Mouse (Mus musculus) urinary bladder, postnatal 10 days (tissue): ENCODE measurements around the gene Klk1b5.
"Not testable (repeated sequence)": the region's sequence is repeated elsewhere in the genome, so short reads cannot be mapped to it uniquely, and the experiment has no call there.

Experiments
- DNase-seq: peaks from one replicate; pipeline ENCODE4 v3.0.0; 2022; ENCODE audit warnings: low spot score

Gene Klk1b5

DNA sequence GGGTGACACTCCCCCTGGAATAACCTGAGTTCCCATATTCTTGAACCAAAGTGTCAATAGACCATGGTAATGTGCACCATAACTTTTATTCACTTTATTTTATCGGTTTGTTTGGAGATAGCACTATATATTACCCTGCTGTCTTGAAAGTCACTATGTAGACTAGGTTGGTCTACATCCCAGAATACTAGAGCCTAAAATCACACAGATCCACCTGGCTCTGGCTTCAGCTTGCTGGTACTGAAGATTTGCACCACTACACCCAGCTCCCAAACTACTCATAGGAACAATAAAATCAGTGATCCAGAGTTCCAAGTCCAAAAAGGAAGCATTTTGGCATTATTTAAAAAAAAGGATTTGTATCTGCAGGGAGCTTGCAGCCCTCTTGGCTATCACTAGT is at the start of gene Klk1b5:
Klk1b5 (plus strand) TSS at position 301 of the 400 bp plus-strand sequence.
- no peak for DNase-seq

DNA sequence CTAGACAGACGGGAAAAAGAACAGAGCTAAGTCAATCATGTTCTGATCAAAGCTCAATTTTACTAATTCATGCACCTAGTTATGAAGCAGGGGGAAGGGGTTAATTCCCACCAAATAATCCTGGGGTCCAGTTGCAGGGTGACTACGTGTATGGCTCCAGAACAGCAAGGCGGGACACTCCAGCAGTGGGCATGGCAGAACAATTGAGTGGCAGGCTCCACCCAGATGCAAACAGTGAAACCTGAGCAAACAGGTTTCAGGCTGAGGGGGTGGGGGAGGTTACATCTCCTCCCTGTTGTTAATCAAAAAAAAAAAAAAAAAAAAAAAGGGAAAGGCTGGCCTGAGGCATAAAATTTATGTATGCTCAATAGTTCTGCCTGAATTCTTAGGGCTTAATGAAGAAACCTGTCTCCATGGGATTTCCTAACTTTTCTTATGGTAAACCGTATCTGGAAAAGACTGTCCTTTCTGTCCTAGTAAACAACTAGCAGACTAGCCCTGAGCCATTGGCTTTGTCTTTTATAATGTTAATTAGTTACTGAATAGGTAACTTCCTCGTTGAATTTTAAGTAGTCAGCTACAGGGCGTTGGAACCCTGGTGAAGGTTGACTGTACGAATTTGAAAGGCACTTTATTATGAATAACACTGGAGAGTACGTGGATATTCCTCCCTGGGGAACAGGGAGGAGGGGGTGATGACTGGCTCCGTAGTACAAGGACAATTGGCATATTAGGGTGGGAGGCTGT is 36.3 kb upstream of the Klk1b5 start:
- no peak for DNase-seq

DNA sequence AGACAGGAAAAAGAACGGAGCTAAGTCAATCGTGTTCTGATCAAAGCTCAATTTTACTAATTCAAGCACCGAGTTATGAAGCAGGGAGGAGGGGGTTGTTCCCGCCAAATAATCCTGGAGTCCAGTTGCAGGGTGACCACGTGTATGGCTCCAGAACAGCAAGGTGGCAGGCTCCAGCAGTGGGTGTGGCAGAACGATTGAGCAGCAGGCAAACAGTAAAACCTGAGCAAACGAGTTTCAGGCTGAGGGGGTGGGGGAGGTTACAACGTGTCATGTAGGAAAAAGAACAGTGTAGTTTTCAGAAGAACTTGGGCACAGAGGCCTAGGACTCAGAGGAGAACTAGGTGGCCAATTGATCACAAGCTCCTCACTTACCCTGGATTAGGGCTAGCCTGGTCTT is 29.2 kb upstream of the Klk1b5 start:
- DNase-seq, result not testable (repeated sequence)

DNA sequence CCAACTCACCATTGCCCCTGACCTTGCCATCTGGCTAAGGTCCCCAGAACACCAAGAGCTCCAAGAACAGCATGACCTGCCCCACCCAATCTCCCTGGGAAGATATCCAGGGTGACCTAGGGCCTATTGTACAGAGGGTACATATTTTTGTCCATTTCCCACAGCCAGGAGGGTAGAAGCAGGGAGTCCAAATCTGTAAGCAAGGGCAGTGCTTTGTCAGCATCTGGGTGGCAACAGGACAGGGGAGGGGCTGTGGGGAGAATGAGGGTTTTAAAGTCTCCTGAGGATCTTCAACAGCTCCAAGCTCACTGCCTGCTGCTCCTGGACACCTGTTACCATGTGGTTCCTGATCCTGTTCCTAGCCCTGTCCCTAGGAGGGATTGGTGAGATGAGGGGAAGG is 27.8 kb upstream of the Klk1b5 start, which contains the start of gene Klk1b24:
Klk1b24 (plus strand) TSS at position 301 of the 400 bp plus-strand sequence.
- DNase-seq, result not testable (repeated sequence)

DNA sequence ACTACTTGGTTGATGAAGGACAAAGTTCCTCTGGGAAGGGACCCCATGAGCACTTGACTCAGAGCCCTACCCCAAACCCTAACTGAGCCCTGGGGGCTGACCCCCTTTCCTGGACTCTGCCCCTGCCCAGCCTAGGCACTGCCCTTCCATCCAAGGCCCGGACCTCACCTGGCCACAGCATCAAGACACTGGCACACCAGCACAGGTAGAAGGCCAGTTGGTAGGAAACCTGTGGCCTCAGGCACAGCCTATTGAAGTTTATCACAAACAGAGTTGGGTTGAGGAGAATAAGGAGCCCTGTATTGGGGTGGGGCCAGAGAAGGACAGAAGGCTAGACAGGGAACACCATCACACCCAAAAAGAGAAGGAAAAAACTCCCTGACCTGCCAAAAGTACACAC is 22.3 kb upstream of the Klk1b5 start:
- not testable (repeated sequence) for DNase-seq

DNA sequence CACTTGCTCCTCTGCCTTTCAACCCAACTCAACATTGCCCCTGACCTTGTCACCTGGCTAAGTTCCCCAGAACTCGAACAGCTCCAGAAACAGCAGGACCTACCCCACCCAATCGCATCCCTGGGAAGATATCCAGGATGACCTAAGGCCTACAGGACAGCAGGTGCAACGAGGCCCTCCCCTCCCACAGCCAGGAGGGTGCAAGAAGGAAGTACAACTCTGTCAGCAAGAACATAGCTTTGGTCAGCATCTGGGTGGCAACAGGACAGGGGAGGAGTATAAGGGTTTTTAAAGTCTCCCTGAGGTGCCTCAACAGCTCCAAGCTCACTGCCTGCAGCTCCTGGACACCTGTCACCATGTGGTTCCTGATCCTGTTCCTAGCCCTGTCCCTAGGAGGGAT is 17.9 kb upstream of the Klk1b5 start, which contains the start of gene Klk1b3:
Klk1b3 (plus strand) TSS at position 301 of the 400 bp plus-strand sequence.
- no peak for DNase-seq

DNA sequence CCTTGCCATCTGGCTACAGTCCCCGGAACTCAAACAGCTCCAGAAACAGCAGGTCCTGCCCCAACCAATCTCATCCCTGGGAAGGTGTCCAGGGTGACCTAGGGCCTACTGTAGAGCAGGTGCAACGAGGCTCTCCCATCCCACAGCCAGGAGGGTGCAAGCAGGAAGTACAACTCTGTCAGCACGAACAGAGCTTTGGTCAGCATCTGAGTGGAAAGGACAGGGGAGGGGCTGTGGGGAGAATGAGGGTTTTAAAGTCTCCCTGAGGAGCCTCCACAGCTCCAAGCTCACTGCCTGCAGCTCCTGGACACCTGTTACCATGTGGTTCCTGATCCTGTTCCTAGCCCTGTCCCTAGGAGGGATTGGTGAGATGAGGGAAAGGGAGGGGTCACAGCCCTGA is 8.6 kb upstream of the Klk1b5 start, which contains the start of gene Klk1b4:
Klk1b4 (plus strand) TSS at position 301 of the 400 bp plus-strand sequence.
- DNase-seq, result not testable (repeated sequence)

DNA sequence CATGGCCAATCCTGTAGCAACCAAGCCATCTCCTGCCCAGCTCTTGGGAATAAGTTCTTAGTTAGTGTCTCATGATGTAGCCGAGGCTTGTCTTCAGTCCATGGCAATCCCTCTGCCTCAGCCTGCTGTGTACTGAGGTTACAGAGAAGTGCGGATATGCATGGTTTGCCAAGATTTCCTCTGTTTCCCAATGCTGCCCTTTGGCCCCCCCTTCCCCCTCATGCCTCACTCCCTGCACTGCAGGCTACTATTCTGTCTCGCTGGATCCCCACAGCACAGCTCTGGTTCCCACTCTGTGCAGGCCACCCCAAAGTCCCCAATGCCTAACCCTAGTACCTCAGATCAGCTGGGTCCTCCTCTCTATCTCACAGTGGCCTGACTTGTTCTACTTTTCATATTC is 7.4 kb upstream of the Klk1b5 start:
- no peak for DNase-seq

DNA sequence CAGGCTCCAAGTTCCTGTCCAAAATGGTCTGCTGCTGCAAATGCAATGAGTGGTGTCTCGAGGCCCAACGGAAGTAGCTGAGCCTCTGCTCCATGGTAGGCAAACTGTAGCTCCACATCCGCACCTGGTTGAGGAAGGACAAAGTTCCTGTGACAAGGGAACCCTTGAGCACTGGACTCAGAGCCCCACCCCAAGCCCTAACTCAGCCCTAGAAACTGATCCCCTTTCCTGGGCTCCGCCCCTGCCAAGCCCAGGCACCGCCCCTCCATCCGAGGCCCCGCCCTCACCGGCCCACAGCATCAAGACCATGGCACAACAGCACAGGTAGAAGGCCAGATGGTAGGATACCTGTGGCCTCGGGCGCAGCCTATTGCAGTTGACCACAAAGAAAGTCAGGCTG is 5.9 kb downstream of the Klk1b5 start:
- not testable (repeated sequence) for DNase-seq

DNA sequence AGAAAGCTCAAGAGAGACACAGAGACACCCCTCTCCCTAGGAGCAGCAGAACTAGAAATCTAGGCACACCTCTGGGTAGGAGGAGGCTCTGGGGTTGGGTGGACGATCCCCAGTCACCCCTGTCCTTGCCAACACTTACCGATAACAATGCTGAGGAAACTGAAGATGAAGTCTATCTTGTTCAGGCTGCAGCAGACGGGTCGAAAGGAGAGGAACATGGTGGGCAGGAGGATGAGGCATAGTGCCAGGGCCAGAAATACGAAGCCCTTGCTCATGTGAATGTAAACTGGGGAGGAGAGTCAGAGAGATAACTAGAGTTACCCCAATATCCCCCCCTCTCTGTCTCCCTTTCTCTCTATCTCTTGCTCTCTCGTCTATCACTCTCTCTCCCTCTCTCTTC is 6.6 kb downstream of the Klk1b5 start:
- not testable (repeated sequence) for DNase-seq

DNA sequence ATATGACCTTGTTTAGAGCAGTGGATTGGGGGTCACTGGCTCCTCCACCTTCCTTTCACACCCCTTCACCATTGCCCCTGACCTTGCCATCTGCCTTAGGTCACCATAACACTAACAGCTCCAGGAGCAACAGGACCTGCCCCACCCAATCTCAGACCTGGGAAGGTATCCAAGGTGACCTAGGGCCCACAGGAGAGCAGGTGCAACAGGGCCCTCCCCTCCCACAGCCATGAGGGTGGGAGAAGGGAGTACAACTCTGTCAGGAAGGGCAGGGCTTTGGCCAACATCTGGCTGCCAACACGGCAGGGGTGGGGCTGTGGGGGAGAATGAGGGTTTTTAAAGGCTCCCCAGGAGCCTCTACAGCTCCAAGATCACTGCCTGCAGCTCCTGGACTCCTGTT is 9.3 kb downstream of the Klk1b5 start, which contains the start of gene Klk1:
Klk1 (plus strand) TSS at position 285 of the 400 bp plus-strand sequence.
- DNase-seq, result no peak

DNA sequence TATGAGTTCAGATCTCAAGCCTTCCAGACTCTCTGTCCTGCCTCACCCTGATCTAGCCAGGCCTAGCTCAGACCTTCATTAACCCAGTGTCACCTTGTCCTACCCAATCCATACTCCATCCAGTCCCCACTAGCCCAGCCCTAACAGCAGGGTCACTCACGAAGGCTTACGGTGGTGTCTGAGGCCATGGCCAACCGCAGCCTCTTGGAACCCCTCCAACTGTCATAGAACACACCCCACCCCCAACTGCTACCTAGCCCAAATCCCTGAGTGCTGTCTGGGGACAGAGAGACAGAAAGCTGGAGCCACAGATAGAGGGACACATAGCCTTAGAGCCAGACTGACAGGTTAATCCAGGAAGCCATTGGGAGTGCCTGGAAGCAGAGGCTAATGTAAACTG is 20.2 kb downstream of the Klk1b5 start, which contains the start of gene Gm36864:
Gm36864 (plus strand) TSS at position 269 of the 400 bp plus-strand sequence.
- DNase-seq, result no peak

DNA sequence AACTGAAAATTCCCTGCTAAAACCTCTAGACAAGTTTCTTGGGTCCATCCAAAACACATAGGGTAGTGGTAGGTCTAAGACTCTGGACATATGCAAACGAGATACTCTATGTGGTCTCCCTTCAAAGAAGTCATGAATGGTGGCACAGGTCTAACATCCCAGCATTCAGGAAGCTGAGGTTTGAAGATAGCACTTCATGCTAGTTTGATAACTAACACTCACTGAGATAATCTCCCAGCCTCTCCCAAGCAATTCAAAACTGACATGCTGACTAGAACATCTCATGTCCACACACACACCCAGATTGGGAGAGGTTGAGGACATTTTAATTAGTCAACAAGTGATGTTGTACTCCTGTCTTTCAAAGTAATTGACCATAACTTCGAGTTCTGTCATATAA is 24.2 kb downstream of the Klk1b5 start:
- DNase-seq, result no peak

DNA sequence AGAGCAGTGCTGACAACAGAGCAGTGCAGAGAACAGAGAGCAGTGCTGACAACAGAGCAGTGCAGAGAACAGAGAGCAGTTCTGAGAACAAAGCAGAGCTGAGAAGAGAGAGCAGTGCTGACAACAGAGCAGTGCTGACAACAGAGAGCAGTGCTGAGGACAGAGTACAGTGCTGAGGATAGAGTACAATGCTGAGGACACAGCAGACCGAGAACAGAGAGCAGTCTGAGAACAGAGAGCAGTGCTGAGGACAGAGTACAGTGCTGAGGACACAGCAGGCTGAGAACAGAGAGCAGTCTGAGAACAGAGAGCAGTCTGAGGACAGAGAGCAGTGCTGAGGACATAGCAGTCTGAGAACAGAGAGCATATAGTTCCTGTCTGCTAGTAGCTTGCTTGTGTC is 25.0 kb downstream of the Klk1b5 start:
- DNase-seq, result no peak

DNA sequence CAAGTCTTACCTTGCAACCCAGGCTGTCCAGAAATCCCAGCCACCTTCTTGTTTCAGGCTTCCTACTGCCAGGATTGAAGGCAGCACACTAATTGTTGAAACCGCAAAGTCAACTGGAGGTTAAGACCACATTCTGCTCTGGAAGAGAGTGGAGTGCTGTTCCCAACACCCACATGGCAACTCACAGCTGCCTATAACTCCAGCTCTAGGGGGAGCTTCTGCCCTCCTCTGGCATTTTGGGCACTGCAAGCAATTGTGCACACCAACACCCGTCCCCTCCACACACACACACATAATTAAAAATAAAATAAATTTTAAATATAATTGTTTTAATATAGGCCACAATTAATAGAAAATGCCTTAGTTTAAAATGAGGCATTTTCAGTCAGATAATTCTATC is 25.4 kb downstream of the Klk1b5 start:
- no peak for DNase-seq

DNA sequence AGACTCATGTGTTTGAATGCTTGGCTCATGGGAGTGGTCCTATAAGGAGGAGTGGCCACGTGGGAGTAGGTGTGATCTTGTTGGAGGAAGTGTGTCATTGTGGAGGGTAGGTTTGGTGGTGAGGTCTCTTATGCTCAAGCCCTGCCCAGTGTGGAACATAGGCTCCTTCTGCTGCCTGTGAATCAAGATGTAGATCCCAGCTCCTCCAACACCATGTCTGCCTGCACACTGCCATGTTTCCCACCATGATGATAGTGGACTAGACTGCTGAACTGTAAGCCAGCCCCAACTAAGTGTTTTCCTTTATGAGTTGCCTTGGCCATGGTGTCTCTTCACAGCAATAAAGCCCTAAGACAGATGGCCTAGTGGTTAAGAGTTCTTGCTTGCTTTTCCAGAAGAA is 28.3 kb downstream of the Klk1b5 start:
- DNase-seq, result no peak

DNA sequence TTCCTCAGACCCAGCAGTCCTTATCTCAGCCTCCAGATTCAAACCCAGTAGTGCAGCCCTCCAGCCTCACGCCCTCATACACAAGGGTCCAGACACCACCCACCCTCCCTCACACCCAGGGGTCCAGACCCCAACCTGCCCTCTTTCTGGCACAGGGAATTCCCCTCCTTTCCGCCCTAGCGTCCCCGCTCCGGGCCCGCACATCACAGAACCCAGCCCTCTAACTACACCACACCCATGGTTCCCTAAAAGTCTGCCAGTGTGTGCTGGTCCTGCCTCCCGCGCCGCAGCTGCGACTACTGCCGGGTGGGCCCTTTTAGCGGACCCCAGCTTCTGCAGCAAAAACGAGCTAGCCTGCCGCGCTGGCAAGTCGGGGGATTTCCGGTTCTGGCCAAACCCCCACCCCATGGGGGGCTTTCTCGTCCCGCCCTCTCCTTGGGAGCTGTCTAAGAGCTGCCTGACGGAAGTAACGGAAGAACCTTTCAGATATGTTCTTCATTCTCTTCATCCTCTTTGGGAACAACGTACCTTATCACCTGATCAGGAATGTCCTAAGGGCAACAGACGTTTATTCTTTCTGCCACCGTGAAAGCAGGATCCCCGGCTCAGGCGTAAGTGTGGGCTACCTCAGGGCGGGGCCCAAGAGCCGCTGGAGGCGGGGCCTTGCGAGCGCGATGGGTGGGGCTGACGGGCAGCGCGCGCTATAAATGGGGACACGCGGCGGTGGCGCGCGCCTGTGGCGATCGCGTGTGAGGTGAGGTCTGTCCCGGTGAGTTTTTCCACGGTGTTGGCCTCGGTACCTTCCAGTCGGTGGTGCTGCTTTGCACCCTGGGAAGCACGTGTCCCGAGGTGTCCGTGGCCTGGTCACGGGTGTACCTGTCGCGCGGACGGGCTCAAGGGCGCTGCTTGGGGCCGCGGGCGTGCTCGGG is 30.6 kb downstream of the Klk1b5 start, which contains the start of the genes 1700028J19Rik and 2410002F23Rik:
1700028J19Rik (minus strand) TSS at position 641 of the 929 bp plus-strand sequence.
2410002F23Rik (plus strand) TSS at position 668 of the 929 bp plus-strand sequence.
- DNase-seq, result peak; percentile 65

DNA sequence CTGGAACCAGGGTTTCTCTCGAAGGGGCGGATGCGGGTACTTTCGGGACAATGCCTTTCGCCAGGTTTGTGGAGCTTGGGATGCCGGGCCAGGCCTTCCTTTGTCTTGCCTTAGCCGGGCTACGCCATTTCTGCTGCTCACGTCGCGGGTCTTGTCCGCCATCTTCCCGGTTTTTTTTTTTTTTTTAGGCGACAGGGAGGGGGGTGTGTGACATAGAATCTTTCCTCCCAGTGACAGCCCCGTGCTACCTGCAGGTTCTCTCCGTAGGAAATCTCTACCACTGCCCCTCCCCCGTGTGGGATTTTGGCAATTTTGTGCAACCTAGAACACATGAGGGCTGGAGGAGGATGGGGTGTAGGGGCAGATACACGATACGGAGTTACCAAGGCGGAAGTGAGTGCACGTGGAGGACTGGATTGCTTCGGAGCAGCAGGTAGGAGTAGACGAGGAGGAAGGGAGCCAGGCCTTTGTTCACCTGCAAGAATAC is 31.3 kb downstream of the Klk1b5 start:
- no peak for DNase-seq

DNA sequence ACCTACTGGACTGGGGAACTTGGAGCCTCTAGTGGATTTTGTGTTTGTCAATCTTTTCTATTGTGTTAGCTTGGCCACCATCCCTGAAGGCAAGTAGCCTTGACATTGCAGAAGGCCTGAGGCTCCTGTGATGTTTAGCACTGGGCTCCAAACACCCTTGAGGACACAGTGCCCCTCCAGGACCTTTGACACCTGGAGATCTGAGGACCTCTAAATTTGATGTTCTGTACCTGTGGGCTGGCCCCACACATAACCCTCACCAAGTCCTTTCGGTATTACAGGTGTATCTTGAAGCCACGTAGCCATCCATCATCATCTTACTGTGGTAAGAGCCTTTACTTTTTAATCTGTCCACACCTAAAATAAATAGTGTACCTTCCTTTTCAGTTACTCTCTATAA is 32.2 kb downstream of the Klk1b5 start:
- DNase-seq, result no peak

DNA sequence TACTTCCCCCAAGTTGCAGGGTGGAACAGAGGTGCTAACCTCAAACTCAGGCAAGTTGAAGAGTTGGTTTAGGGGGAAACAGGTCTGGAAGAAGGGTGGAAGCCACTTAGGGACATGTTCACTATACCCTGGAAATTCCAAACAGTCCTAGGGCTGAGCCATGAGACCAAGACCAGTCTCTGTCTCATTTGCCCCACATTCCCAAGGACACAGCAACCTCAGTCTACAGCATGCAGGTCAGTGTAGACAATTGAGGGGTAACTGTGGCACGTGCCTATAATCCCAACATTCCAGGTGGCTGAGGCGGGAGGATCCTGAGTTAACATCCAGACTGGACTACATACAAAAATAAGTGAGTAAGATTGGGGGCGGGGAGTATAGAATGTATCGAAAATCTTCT is 33.5 kb downstream of the Klk1b5 start:
- no peak for DNase-seq

DNA sequence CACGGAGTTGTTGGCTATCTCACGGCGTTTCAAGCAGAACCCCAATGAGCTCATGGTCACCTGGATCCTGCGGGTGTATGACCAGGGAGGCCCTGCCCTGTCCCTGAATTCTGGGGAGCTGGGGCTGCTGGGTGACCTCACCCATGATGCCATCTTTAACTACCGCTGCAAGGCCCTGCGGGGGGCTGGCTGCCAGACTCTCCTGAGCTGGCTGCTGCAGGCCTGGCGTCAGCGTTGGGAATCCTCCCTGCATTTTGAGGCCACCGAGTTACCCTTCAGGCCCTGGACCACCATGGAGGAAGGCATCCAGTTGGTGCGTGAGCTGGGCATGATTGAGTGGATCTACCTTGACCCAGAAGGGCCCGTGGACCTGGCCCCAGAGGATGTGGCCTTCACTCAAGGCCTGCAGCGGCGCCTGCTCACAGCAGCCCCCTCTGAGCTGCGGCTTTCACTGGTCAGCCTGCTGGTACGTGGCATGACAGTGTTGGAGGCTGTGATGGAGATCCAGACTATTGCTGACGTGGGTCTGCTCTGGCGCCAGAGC is 35.1 kb downstream of the Klk1b5 start:
- DNase-seq, result not testable (repeated sequence)
